Mouse (Mus musculus): Measurements from ENCODE around the gene Rmnd5b.
"Not testable (repeated sequence)": the region's sequence is repeated elsewhere in the genome, so short reads cannot be mapped to it uniquely, and the experiment has no call there.

Rmnd5b gene

GRCm38 (mm10) chr11:51620084-51620483 is 15.6 kb downstream of the Rmnd5b start:
- DNase-seq: no peak

DNA sequence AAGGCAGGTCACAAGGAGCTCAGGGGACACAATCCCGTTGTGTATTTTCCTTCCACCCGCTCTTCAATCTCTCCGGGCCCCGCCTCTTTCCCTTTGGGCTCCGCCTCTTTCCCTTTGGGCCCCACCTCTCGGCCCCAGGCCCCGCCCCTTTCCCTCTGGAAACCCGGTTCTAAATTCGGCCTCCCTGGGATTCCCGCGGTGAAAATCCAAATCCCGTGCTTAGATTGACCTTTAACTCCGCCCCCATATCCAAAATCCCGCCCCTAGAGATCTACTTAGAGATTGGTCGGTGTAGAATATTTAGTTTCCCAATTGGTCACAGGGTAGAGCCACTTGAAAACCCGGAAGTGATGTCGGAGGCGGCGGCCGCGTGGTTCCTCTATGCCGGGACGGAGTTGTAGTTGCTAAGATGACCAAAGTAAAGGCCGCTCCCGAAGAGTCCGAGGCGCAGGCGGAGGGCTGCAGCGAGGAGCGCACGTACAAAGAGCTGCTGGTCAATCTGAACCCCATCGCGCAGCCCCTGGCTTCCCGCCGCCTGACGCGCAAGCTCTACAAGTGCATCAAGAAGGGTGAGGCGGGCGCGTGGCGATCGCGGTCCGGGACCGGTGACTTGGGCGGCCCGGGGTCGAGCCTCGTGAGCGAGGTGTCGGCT is 16.2 kb downstream of the Rmnd5b start, which contains the start of gene Nhp2:
Gene Nhp2, plus strand, starts transcription at position 327 of the 652 bp plus-strand sequence.
- peak; percentile 99 for DNase-seq

DNA sequence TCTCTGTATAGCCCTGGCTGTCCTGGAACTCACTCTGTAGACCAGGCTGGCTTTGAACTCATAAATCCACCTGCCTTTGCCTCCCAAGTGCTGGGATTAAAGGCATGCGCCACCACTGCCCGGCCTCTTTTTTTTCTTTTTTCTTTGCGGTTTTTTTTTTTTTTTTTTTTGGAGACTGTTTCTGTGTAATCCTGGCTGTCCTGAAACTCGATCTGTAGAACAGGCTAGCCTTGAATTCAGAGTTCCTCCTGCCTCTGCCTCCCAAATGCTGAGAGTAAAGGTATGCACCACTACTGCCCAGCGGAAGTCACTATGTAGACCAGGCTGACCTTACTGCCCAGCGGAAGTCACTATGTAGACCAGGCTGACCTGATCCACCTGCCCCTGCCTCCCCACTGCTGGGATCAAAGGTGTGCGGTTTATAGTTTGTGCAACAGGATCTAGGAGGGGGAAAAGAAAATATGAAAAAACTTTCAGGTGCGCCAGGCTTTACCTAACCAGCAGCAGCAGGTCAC is 16.7 kb downstream of the Rmnd5b start:
- no peak for DNase-seq

DNA sequence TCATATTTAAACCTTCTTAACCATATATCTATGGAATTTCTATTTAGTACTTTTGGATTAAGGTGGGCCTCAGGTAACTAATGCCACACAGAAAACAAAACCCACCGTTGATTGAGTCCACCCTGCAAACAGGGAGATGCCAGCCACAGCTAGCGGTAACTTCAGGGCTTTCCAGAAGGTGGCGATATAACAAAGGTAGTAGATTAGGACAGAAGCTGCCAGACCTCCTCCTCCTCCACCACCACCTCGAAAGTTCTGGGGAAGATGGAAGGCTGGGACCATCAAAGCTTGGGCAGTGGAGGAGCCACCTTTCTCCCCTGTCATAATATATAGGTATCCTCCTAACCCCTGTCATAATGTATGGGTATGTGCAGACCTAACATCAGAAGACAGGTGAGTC is 18.0 kb downstream of the Rmnd5b start:
- DNase-seq: peak; percentile 90

DNA sequence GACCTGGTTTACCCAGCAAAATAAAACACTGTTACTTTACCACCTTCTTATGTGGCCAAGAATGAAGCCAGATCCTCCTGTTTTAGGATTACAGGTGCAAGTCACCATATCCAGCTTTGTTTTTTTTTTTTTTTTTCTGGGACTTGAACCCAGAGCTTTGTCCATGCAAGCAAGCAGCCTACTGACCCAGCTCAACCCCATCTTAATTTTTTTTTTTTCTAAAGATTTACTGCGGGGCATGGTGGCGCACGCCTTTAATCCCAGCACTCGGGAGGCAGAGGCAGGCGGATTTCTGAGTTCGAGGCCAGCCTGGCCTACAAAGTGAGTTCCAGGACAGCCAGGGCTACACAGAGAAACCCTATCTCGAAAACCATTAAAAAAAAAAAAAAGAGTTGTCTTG is 19.6 kb downstream of the Rmnd5b start:
- not testable (repeated sequence) for DNase-seq

DNA sequence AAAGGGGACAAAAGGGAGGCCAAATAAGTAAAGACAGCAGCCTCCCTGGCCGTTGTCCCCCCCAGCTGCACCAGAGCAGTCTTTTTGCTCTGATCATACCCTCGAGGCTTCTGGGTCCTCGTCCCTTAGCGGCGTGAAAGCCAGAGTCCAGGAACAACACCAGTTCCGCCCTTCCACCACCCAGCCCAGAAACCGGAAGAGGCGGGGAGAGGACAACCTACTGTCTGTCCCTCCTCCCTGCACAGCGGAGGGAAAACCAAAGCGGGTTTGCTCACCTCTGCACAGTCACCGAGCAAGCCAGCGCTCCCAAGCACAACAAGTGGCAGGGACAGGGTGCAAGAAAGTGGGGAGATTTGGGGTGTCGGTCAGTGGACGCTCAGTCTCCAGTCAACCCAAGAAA is 20.1 kb downstream of the Rmnd5b start:
- peak; percentile 88 for DNase-seq

DNA sequence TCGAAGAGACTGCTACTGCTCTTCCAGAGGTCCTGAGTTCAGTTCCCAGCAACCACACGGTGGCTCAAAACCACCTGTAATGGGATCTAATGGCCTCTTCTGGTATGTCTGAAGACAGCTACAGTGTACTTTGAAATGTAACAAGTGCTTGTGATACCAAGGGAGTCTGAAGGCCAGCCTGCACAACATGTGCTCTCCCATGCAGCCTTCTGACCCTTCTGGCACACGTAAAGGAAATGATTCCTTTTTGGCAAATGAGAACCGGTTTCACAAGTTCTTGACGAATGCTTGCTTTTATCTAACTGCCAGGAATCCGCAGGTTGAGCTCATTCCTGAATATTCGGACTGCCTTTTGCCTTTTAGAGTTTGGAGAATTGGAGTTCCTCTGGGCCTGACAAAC is 20.6 kb downstream of the Rmnd5b start:
- peak; percentile 49 for DNase-seq

DNA sequence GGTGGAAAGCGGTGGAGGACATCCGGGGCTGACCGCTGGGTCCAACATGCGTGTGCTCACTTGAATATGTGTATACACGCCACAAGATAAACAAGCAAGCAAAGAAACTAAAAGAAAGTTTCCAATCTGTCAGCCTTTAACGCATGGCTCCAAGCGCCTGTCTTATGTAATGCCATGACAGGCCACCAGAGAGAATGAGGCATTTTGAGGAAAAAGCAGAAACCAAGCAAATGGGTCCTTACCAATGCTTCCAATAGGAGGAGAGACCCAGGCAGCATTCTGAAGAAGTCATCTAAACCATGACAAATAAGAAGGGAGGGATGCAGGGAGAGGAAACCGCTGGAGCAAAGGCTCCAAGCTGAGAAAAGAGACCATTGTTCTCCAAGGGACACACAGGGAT is 21.4 kb downstream of the Rmnd5b start:
- no peak for DNase-seq

DNA sequence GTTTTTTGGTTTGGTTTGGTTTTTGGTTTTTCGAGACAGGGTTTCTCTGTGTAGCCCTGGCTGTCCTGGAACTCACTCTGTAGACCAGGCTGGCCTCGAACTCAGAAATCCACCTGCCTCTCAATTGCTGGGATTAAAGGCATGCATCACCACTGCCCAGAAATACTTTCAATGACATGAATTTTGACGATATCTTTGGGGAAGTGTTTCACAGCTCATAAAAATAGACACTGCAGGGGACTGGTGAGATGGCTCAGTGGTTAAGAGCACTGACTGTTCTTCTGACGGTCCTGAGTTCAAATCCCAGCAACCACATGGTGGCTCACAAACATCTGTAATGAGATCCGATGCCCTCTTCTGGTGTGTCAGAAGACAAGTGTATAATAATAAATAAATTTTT is 25.8 kb downstream of the Rmnd5b start:
- DNase-seq: not testable (repeated sequence)

DNA sequence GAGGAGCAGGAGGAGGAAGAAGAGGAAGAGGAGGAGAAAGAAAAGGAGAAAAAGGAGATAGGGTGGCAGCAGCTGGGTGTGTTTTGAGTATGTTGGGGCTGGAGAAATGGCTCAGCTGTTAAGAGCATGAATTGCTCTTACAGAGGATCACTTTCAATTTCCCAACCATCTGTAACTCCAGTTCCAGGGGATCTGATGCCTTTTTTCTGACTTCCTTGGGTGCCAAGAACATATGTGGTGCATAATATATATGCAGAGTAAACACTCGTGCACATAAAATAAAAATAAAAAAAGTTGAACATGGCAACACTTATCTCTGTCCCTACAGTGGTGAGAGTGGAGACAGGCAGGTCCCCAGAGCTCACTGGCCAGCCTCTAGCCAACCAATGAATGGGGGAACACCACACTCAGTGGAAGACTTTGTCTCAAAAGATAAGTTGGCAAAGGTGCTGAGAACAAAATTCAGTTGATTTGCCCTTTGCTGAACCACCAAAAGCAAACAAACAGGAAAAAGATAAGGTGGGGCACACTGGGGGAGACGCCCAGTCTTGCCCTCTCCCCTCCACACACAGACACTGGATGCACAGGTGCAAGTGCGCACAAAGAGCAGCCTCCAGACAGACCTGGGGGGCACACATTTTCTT is 26.3 kb downstream of the Rmnd5b start:
- DNase-seq: no peak

DNA sequence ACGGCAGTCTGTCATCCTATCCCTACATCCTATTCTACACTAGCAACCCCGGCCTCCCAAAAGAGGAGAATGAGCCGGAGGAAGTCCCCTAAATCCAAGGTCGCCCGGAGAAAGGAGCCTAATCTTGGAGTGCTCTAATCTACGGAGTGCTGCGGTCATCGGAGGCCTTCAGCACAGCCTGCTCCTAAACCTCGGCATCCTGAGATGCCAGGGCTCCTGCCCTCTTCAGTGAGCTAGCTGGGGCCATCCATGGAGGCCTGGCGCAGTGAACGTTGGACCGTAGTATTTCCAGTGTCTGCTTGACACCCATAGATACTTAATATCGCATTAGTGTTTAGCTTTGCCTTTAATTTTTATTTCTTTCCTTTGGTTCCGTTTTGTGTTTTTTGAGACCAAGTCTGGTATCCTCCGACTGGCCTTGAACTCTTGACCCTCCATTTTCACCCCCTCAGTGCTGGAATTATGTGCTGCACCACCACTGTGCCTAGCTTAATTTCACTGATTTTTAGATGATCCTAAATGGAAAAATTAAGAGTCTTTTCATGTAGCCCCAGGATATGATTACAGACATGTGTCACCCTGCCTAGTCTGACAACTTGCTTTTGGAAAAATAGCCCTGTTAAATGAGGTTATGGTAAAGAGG is 28.5 kb downstream of the Rmnd5b start:
- no peak for DNase-seq

DNA sequence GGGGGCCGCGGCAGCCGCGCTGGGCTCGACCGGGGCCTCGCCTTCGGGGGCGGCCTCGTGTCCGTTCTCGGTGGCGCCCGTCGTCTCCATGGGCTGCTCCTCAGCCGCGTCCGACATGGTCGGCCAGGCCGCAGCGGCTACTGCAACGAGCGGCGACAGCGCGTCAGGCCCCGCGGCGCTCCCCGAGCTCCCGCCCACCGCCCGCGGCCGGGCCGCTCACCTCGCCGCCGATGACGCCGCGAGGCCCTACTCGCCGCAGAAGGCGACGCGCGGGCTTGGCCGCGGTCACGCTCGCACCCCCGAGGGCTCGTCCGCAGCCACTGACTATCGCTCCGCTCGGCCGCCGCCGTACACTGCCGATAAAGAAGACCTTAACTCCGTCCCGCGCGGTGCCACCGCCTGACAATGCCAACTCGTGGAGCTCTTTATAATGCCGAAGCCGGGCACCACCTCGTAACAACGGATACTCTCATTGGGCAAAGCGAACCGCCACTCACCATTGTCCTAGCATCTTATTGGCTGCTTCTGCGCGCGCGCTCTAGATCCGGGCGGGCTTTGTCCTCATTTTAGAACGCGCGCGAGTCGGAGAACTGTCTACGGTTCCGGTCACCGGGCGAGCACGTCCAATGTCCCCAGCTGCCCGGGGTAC is 29.1 kb downstream of the Rmnd5b start, which contains the start of gene Hnrnpab:
Gene Hnrnpab, minus strand, starts transcription at position 401 of the 649 bp plus-strand sequence.
- peak; percentile 97 for DNase-seq

DNA sequence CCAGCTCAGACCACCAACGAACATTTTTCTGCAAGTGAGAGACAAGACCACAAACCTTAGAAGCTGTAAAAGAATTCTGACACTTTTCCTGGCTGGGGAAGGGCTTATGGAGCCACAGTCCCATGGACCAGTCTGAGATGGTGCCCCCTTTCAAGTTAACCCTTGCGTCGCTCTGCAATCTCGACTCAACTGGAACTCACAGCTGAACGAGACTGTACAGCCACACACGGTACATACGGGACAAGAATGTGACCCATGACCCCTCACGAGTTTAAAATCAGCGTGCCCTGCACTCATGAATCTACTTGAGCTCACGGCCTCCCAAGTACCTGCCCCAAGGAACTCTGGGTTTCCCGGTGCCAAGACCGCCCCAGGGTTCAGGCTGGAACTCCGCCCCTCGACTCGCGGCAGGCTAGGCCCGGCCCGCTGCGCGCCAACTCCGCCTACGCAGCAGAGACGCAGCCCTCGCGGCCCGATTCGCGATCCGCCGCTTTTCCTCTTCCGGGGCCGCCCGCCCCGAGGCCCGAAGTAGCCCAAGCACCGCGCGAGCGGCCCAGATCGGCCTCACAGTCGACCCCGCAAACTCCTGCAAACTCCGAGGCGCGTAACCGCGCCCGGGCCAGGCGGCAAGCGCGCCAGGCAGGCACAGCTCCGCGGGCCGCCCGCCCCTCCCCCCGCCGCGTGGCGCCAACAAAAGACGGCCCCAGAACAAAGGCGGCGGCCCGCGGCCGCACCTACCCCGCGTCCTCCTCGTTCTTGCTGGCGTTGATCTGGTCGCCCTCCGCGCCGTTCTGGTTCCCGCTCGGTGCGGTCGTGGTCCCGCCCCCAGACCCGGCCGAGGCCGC is 29.9 kb downstream of the Rmnd5b start:
- peak; percentile 95 for DNase-seq

- no peak for DNase-seq
Observed at GRCm38 (mm10) chr11:51602253-51602652, 33.4 kb downstream of the Rmnd5b start.

DNA sequence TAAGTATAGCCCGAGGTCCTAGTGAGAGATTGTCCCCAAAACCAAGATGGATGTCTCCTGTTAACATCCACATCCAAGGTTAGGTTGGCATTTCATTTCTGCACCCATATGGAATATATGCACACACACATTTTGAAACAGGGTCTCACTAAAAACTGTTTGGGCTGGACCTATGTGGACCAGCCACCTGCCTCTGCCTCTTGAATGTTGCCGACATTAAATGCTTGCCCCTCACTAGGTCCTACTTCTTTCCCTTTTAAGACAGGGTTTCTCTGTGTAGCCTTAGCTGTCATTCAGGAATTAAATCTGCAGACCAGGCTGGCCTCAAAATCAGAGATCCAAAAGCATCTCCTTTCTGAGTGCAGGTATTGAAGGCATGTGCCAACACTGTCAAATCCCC is 38.1 kb downstream of the Rmnd5b start:
- no peak for DNase-seq

DNA sequence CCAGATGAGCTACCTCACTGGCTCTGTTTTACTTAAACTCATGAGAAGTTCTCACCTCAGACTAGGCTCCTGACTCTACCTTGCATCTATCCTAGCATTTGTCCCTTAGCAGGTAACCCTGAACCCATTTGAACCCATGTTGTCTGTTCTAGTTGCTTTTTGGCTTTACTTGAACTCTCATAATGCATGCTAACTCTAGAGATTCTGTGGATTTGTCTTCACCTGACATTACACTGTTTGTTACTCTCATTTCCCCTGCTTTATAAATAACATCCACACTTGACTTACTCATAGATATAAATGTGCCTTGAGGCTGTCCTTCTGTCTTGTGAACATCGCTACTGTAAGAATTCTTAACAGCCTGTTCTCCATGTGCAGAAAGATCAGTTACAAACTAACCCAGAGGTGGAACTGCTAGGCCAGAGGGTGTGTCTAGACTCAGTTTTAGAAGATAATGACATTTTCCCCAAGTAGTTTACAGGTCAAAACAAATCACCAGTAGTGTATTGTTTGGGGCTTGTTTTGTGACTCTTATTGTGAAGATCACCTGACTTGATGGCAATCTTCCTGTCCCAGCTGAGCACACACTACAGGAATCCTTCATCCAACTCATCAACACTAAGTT is 40.1 kb downstream of the Rmnd5b start:
- DNase-seq: no peak

DNA sequence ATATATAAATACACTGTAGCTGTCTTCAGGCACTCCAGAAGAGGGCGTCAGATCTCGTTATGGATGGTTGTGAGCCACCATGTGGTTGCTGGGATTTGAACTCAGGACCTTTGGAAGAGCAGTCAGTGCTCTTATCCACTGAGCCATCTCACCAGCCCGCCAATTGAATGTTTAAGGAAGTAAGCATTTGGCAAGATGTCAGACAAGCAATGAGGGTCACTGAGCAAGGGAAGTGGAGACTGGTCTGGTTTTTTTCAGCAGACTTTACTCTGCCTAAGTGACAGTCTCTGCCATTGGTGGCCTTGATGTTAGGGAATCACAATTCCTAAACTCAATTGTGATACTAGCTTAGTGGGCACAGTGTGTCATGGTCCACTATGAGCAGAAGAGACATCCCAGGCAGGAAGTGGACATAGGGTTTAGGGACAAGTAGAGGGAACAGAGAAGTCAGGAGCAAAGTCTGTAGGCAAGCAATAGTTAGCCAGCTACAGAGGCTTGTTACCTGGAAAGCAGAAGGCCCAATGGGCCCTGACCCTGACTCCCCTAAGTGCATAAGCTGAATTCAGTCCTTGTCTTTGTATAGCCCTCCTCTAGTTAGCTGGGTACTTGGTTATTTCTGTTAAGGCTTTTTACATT is 40.9 kb downstream of the Rmnd5b start:
- no peak for DNase-seq

GRCm38 (mm10) chr11:51593849-51594248 is 41.8 kb downstream of the Rmnd5b start:
- DNase-seq: no peak

GRCm38 (mm10) chr11:51593368-51593767 is 42.3 kb downstream of the Rmnd5b start:
- DNase-seq: no peak

DNA sequence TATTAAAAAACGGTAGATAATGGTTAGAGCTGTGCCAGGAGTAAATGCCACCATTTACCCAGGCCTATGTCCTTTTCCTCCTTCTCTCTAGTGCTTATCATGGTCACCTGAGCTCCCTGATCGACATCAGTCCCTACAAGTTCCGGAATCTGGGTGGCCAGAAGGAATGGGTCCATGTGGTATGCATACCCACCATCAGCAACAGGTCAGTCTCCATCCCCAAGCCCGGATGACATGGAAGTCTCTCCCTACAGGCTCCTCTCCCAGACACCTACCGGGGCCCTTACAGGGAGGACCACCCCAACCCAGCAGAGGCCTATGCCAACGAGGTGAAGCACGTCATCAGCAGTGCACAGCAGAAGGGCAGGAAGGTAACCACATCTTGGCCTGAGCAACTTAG is 43.8 kb downstream of the Rmnd5b start:
- DNase-seq: no peak

DNA sequence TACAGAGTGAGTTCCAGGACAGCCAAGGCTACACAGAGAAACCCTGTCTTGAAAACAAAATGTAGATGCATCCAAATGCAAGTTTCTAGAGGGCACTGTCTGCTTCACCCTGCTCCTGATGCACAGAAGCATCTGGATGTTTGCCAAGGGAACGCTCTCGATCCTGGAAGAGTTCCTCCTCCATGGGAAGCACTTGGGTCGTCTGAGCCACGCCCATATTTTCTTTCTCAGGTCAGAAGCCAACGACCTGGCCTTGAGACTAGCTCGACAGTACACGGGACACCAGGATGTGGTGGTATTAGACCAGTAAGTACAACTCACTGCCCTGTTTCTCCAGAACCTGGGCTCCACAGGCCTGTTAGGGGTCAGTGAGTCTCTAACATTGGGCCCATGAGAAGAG is 44.5 kb downstream of the Rmnd5b start:
- DNase-seq: peak; percentile 38
